Mouse (Mus musculus) midbrain, embryonic 13.5 days (tissue): ENCODE measurements around the gene Haspin. TPM values are rescaled to one million over a fixed set of nuclear protein-coding genes. Genes with fewer than 3 reads are reported as not detected.

ENCODE experiments used
- ATAC-seq: fragments of 200-750 bp; cut with Nextera tagmentation; 2 replicates; pipeline ENCODE4 v1.8.0; 2017; ENCODE audit warnings: mild to moderate bottlenecking, moderate TSS enrichment, moderate library complexity
- H3K27ac ChIP-seq: fragments of 300-500 bp; sonication (generic); 2 replicates; pipeline ENCODE4 v1.5.1; 2015; ENCODE audit warnings: inconsistent platforms, mild to moderate bottlenecking, moderate library complexity
- H3K27me3 ChIP-seq: fragments of 300-500 bp; sonication (generic); 2 replicates; pipeline ENCODE4 v1.6.1; 2015; ENCODE audit warnings: mild to moderate bottlenecking, inconsistent platforms
- H3K36me3 ChIP-seq: fragments of 300-500 bp; sonication (generic); 2 replicates; pipeline ENCODE4 v1.6.1; 2015; ENCODE audit warnings: mild to moderate bottlenecking, inconsistent platforms
- H3K4me1 ChIP-seq: fragments of 300-500 bp; sonication (generic); replicated peaks from 2 replicates; pipeline ENCODE4 v1.6.1; 2015; ENCODE audit warnings: inconsistent platforms
- H3K4me2 ChIP-seq: fragments of 300-500 bp; sonication (generic); replicated peaks from 2 replicates; pipeline ENCODE4 v1.6.1; 2015; ENCODE audit warnings: moderate library complexity, mild to moderate bottlenecking, inconsistent platforms
- H3K4me3 ChIP-seq: fragments of 300-500 bp; sonication (generic); replicated peaks from 2 replicates; pipeline ENCODE4 v1.5.1; 2015; ENCODE audit warnings: mild to moderate bottlenecking, inconsistent platforms
- H3K9ac ChIP-seq: fragments of 300-500 bp; sonication (generic); replicated peaks from 2 replicates; pipeline ENCODE4 v1.6.1; 2015; ENCODE audit warnings: mild to moderate bottlenecking, inconsistent platforms
- H3K9me3 ChIP-seq: fragments of 300-500 bp; sonication (generic); 2 replicates; pipeline ENCODE4 v1.6.1; 2016; ENCODE audit warnings: mild to moderate bottlenecking, inconsistent platforms
- WGBS: fragments of 180-500 bp; shearing (Covaris S2); methylation state at CpG from one replicate; pipeline ENCODE4 v1.1.7; 2015; 5-methylcytosine and 5-hydroxymethylcytosine counted together
- polyA plus RNA-seq: library from polyadenylated mRNA; unstranded; fragments of >200 nt; fragmentation: Nextera tagmentation; extraction: Ambion mirVana; gene quantifications from 2 replicates; pipeline ENCODE4 v1.2.1, GENCODE M21; 2015

Haspin gene
- polyA plus RNA-seq, 1 experiment from 2014 or later, result 5.6 TPM

- no peak for ATAC-seq
- Histone ChIP-seq H3K27ac (no peak overlapping the region), H3K9me3 (no peaks in the 10 kb centered on the region), H3K9ac (no peak overlapping the region), H3K27me3 (no peaks in the 10 kb centered on the region), H3K4me3 (no peak overlapping the region), H3K36me3 (no peaks in the 10 kb centered on the region), H3K4me1 (no peaks in the 10 kb centered on the region), H3K4me2 (no peak overlapping the region)
- 73% methylated on average over 5 of the region's 5 CpGs for WGBS
Observed at GRCm38 (mm10) chr11:73098860-73099259, 39.2 kb downstream of the Haspin start.

- Histone ChIP-seq H3K9me3 (no peaks in the 10 kb centered on the region), H3K9ac (no peak overlapping the region), H3K27ac (no peak overlapping the region), H3K4me2 (no peak overlapping the region), H3K4me3 (no peak overlapping the region), H3K4me1 (no peaks in the 10 kb centered on the region), H3K27me3 (no peaks in the 10 kb centered on the region), H3K36me3 (no peaks in the 10 kb centered on the region)
- ATAC-seq, result no peak
- WGBS, result 85% methylated on average over 11 of the region's 11 CpGs
Observed at GRCm38 (mm10) chr11:73094231-73094995, 43.7 kb downstream of the Haspin start.

GRCm38 (mm10) chr11:73092877-73093276 is 45.2 kb downstream of the Haspin start:
- Histone ChIP-seq H3K27me3 (no peaks in the 10 kb centered on the region), H3K27ac (no peak overlapping the region), H3K4me1 (no peaks in the 10 kb centered on the region), H3K4me3 (no peak overlapping the region), H3K36me3 (no peaks in the 10 kb centered on the region), H3K9me3 (no peaks in the 10 kb centered on the region), H3K4me2 (no peak overlapping the region), H3K9ac (no peak overlapping the region)
- 83% methylated on average over 7 of the region's 7 CpGs for WGBS
- no peak for ATAC-seq

DNA sequence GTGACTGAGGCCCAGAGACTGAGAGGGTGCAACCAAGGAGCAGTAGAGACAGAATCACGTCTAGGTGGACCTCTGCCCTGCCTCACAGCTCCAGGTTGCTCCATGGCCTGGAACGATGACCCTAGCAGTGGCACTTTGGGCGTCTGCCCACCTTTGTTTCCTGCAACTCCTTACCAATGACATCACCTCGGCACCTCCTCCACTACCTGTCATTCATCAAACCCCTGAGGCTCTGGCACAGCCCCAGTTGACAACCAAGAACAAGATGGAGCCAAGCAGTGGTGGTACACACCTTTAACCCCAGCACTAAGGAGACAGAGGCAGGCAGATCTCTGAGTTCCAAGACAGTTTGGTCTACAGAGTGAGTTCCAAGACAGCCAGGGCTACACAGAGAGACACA is 46.0 kb downstream of the Haspin start:
- Histone ChIP-seq H3K9ac (no peak overlapping the region), H3K4me1 (no peaks in the 10 kb centered on the region), H3K4me2 (no peak overlapping the region), H3K27ac (no peak overlapping the region), H3K27me3 (no peaks in the 10 kb centered on the region), H3K4me3 (no peak overlapping the region), H3K9me3 (no peaks in the 10 kb centered on the region), H3K36me3 (no peaks in the 10 kb centered on the region)
- ATAC-seq, result no peak
- WGBS, result 84% methylated on average over 4 of the region's 4 CpGs

GRCm38 (mm10) chr11:73090826-73091225 is 47.3 kb downstream of the Haspin start:
- Histone ChIP-seq H3K4me1 (no peaks in the 10 kb centered on the region), H3K9me3 (no peaks in the 10 kb centered on the region), H3K27me3 (no peaks in the 10 kb centered on the region), H3K9ac (no peak overlapping the region), H3K4me3 (no peak overlapping the region), H3K27ac (no peak overlapping the region), H3K4me2 (no peak overlapping the region), H3K36me3 (no peaks in the 10 kb centered on the region)
- 86% methylated on average over 2 of the region's 2 CpGs for WGBS
- ATAC-seq, result no peak

DNA sequence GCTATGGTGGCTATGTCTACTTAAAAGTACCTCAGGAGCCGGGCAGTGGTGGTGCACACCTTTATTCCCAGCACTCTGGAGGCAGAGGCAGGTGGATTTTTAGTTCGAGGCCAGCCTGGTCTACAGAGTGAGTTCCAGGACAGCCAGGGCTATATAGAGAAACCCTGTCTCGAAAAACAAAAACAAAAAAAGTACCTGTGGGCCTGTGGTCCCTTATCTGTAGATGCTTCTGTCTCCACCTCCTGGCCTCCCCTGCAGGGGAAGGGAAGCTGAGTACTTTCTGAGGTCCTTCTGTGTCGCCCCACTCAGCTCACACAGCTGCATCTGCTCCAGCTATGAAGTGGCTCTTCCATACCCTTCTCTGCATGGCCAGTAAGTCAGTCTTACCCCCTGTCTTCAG is 47.8 kb downstream of the Haspin start, which contains the start of gene Itgae:
Gene Itgae (plus strand): TSS at position 301 of the 400 bp plus-strand sequence.
- Histone ChIP-seq H3K4me2 (no peak within 1 kb of the TSS), H3K27ac (no peak within 1 kb of the TSS), H3K4me3 (no peak within 1 kb of the TSS), H3K4me1 (no peaks in the 10 kb centered on the region), H3K36me3 (no peaks in the 10 kb centered on the region), H3K9ac (no peak within 1 kb of the TSS), H3K9me3 (no peaks in the 10 kb centered on the region), H3K27me3 (no peaks in the 10 kb centered on the region)
- WGBS, result 86% methylated on average over 4 of the region's 4 CpGs
- no peak for ATAC-seq

DNA sequence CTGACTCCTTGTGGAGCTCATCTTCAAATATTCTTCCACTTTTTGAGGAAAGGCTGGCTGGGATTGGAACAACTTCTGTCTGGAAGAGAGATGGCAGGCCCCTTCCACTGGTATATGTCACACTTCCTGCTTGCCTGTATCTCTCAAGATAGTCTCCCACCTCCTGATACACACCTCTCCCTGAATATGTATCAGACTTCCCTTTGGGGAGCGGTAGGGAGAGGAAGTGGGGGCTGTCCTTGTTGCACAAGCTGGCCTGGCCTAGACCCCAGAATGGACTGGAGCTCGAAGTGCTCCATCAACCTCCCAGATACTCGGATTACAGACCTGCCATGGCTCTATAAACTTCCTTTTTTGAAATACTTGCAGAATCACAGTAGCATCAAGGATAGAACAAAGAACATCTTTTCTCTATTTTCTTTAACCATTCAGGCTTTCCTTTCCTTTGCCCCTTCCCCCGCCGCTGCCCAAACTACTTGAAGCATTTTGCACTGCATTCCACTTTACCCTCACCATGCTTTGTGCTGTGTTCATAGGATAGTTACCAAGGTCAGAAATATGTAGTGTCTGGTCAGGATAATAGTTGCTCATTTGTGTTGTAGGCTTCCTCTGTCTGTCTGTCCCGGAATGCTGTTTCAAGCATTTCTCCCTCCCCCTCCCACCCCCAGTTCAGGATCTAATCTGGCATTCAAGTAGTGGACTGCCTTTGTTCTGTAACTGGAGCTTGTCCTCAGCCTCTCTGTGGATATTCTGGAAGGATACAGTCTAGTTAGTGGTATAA is 50.2 kb downstream of the Haspin start:
- 55% methylated on average over 6 of the region's 6 CpGs for WGBS
- Histone ChIP-seq H3K9ac (no peak overlapping the region), H3K9me3 (no peaks in the 10 kb centered on the region), H3K4me3 (no peak overlapping the region), H3K36me3 (peaks cover 19% of the 10 kb centered on the region), H3K4me1 (no peaks in the 10 kb centered on the region), H3K4me2 (no peak overlapping the region), H3K27ac (no peak overlapping the region), H3K27me3 (no peaks in the 10 kb centered on the region)
- no peak for ATAC-seq

Other genes starting within 250 kb of the Haspin start
- gene Atp2a3, start 177.1 kb downstream of the Haspin start, polyA plus RNA-seq, result 0.48 and 0.71 TPM in 2 replicates
- 0.41 and 0.58 TPM in 2 replicates for gene P2rx1, start 139.2 kb downstream of the Haspin start, polyA plus RNA-seq
- gene Camkk1, start 119.3 kb downstream of the Haspin start, polyA plus RNA-seq, result 17.1 and 17.5 TPM in 2 replicates
- gene Ncbp3, start 90.5 kb downstream of the Haspin start, polyA plus RNA-seq, result 13.5 and 14.2 TPM in 2 replicates
- gene Itgae, start 47.7 kb downstream of the Haspin start, polyA plus RNA-seq, result 0.21 and 0.28 TPM in 2 replicates
- gene P2rx5, start 22.1 kb upstream of the Haspin start, polyA plus RNA-seq, result 0.20 and 0.31 TPM in 2 replicates
- gene Emc6, start 38.7 kb upstream of the Haspin start, polyA plus RNA-seq, result 122 and 123 TPM in 2 replicates
- 193 and 195 TPM in 2 replicates for gene Tax1bp3, start 38.8 kb upstream of the Haspin start, polyA plus RNA-seq
- gene Ctns, start 60.7 kb upstream of the Haspin start, polyA plus RNA-seq, result 21.1 and 22.1 TPM in 2 replicates
- gene Shpk, start 61.2 kb upstream of the Haspin start, polyA plus RNA-seq, result 1.7 and 1.8 TPM in 2 replicates
- gene Trpv1, start 96.0 kb upstream of the Haspin start, polyA plus RNA-seq, result 0.18 and 0.22 TPM in 2 replicates
- gene Trpv3, start 129.1 kb upstream of the Haspin start, polyA plus RNA-seq, result not detected in 2 replicates
- 0.36 and 0.40 TPM in 2 replicates for gene Aspa, start 191.3 kb upstream of the Haspin start, polyA plus RNA-seq
- not detected in 2 replicates for gene Gm49340, start 191.4 kb upstream of the Haspin start, polyA plus RNA-seq
- not detected in 2 replicates for gene Spata22, start 191.4 kb upstream of the Haspin start, polyA plus RNA-seq
- not detected in 2 replicates for gene Olfr20, start 212.5 kb upstream of the Haspin start, polyA plus RNA-seq
- not detected in 2 replicates for gene Olfr376, start 233.0 kb upstream of the Haspin start, polyA plus RNA-seq